8 mouse cellular contexts compared by ENCODE assay signal in the genomic region with DNA sequence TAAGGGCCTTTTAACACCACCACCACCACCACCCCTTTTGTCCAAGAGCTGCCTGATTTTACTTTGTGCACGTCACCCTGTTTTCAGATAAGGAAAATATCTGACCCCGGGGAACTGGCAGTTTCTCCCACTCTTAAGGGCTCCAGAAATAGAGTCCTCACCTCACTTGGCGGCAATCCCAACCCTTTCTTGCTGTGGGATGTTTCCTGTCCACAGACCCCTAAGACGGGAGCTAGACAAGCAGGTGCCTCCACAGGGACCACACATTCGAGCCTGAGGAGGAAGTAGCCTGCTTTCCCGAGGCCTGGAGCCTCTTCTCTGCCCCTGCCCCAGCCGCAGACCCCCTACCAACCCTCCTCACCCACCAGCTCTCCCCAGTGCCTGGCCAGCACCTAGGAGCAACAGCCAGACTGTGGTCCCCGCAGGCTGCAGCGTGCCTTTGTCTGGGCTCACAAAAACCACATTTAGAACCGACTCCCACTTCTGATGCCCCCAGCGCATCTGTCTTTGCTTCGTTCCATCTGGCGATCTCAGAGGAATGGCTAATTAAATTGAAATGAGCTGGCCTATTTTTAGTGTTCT. TPM values are rescaled to one million over a fixed set of nuclear protein-coding genes. Genes with fewer than 3 reads are reported as not detected.
DNase-seq lines count a peak whose midpoint lies in the region; ATAC-seq and TF ChIP-seq lines count a peak whose summit lies in the region.

No protein-coding gene starts in this region.

- peak overlapping the region; percentile 44 for H3K4me2 ChIP-seq in heart, embryonic 14.5 days (ENCODE audit: low read length)

- no peaks in the 10 kb centered on the region for H3K36me3 ChIP-seq in ES-E14 (ENCODE audit: control insufficient read depth, insufficient read depth, low read length, poor library complexity, severe bottlenecking)
- H3K36me3 ChIP-seq in heart, embryonic 14.5 days (ENCODE audit: control insufficient read depth, insufficient read depth, low read length): no peaks in the 10 kb centered on the region

- H3K27ac ChIP-seq in ES-E14 (ENCODE audit: insufficient read depth, low read depth, low read length, poor library complexity, severe bottlenecking): no peak overlapping the region
- peak overlapping the region; percentile 97 to 98 for H3K27ac ChIP-seq in heart, embryonic 14.5 days (replicated peaks in 1 of 2; ENCODE audit: control insufficient read depth in 1 of 2, insufficient read depth in 1 of 2, low read depth in 2 of 2, low read length in 2 of 2)
- peak overlapping the region; percentile 90 for H3K27ac ChIP-seq in left cerebral cortex, adult 2 months

- in situ Hi-C loops in ES-E14 (cut with MboI; ENCODE audit: low sequenced_read_pairs in 2 of 2, unreplicated experiment in 2 of 2): no loop called here

- TF ChIP-seq CTCF in left cerebral cortex, adult 2 months (IDR thresholded peaks at IDR 0.05): no peak

- DNase-seq in ES-E14 (ENCODE audit: low read depth, low spot score): no peak
- peak; percentile 28 to 43 for DNase-seq in cerebellum, postnatal 25 days
- peak; percentile 58 to 74 for DNase-seq in left cerebral cortex, adult 2 months (ENCODE audit: extremely low spot score in 1 of 2, low spot score in 2 of 2)
- peak; percentile 77 to 80 for DNase-seq in right cerebral cortex, postnatal 36 days (ENCODE audit: low spot score in 2 of 2)
- no peak for DNase-seq in yolk sac, embryonic 10.5 days (ENCODE audit: low spot score)
- DNase-seq in thymus, postnatal 10 days (ENCODE audit: low spot score in 2 of 2): no peak

- no peaks in the 10 kb centered on the region for H3K9me3 ChIP-seq in ES-E14 (ENCODE audit: control insufficient read depth, insufficient read depth, low read depth, low read length)
- H3K9me3 ChIP-seq in heart, embryonic 14.5 days (ENCODE audit: control insufficient read depth, low read length): no peaks in the 10 kb centered on the region

- H3K4me3 ChIP-seq in ES-E14 (ENCODE audit: insufficient read depth in 1 of 2, low read depth in 1 of 2, low read length in 2 of 2, poor library complexity in 1 of 2, severe bottlenecking in 1 of 2): peak overlapping the region in 1 of 2 experiments; percentile 34; a peak in 2 of 4 replicates
- H3K4me3 ChIP-seq in heart, embryonic 14.5 days (ENCODE audit: control insufficient read depth in 1 of 2, insufficient read depth in 1 of 2, low read depth in 1 of 2, low read length in 2 of 2): no peak overlapping the region
- no peak overlapping the region for H3K4me3 ChIP-seq in left cerebral cortex, adult 2 months

- ATAC-seq in heart, embryonic 14.5 days (ENCODE audit: insufficient number of reproducible peaks, insufficient read depth, low FRiP score, low read depth): peak; percentile 65
- ATAC-seq in erythroblast, adult 5-6 weeks (replicated peaks; ENCODE audit: low FRiP score, poor library complexity, severe bottlenecking): no peak

- intact Hi-C loops in left cerebral cortex, adult 2 months (cut with DNase I): loop anchor here (1.0 to 5.0 kb wide), 4 partner anchors 22 to 146 kb away; partner anchors contain the start of genes Dyrk3 and Eif2d

- peak overlapping the region; percentile 41; the same call in 1 of the 2 replicates for H3K9ac ChIP-seq in ES-E14 (ENCODE audit: insufficient read depth, low read depth, low read length, poor library complexity, severe bottlenecking)
- H3K9ac ChIP-seq in heart, embryonic 14.5 days (ENCODE audit: low read length): peak overlapping the region; percentile 60

- 17% methylated on average over 13 of the region's 13 CpGs for WGBS in heart, embryonic 14.5 days

- no peaks in the 10 kb centered on the region; a peak in 1 of 4 replicates for H3K4me1 ChIP-seq in ES-E14 (ENCODE audit: control insufficient read depth in 2 of 2, insufficient read depth in 2 of 2, low read length in 2 of 2, poor library complexity in 1 of 2)
- H3K4me1 ChIP-seq in heart, embryonic 14.5 days (ENCODE audit: control insufficient read depth in 2 of 2, insufficient read depth in 2 of 2, low read length in 2 of 2): peaks cover 21 to 58% of the 10 kb centered on the region in 2 experiments

- H3K27me3 ChIP-seq in heart, embryonic 14.5 days (ENCODE audit: control insufficient read depth, insufficient read depth, low read length): no peaks in the 10 kb centered on the region

TF ChIP-seq in ES-E14, 5 proteins besides CTCF, POLR2A, EP300 and RAD21:
- no peak for TF ChIP-seq ZC3H11A (IDR thresholded peaks at IDR 0.05; ENCODE audit: borderline replicate concordance, low read depth, low read length)
- TF ChIP-seq CHD2 (IDR thresholded peaks at IDR 0.05; ENCODE audit: low read depth, low read length): no peak
- TF ChIP-seq MAFK (IDR thresholded peaks at IDR 0.05; ENCODE audit: insufficient read depth, low read depth, low read length): no peak
- no peak for TF ChIP-seq HCFC1 (IDR thresholded peaks at IDR 0.05; ENCODE audit: borderline replicate concordance, insufficient read depth, low read length)
- TF ChIP-seq ZNF384 (IDR thresholded peaks at IDR 0.05; ENCODE audit: low read depth, low read length): no peak

RNA-seq across cellular contexts. Expression of gene Mapkapk2, which starts 18.9 kb away (rescaled TPM):
- 27.3 and 38.0 TPM in 2 replicates for total RNA-seq in ES-E14 (2012; rRNA removed)
- polyA plus RNA-seq in heart, embryonic 14.5 days (2014; fragmentation: Nextera tagmentation; extraction: Ambion mirVana): 59.9 and 96.1 TPM in 2 replicates
- 10 to 100 TPM; 31.0 to 32.8 TPM for total RNA-seq in left cerebral cortex, adult 2 months (2021)
- total RNA-seq in erythroblast, adult 5-6 weeks (2015; ENCODE audit: low replicate concordance): 38.0 and 49.5 TPM in 2 replicates
- total RNA-seq in erythroblast, adult 5-6 weeks (2017; ENCODE audit: low replicate concordance): 26.3 and 33.3 TPM in 2 replicates

RNA-seq across cellular contexts. Expression of gene Dyrk3, which starts 21.6 kb away (rescaled TPM):
- 18.6 and 22.1 TPM in 2 replicates for total RNA-seq in ES-E14 (2012; rRNA removed)
- 1.5 and 1.7 TPM in 2 replicates for polyA plus RNA-seq in heart, embryonic 14.5 days (2014; fragmentation: Nextera tagmentation; extraction: Ambion mirVana)
- 10 to 100 TPM; 15.6 to 16.6 TPM for total RNA-seq in left cerebral cortex, adult 2 months (2021)
- total RNA-seq in erythroblast, adult 5-6 weeks (2015; ENCODE audit: low replicate concordance): 92.8 and 106 TPM in 2 replicates
- 97.3 and 107 TPM in 2 replicates for total RNA-seq in erythroblast, adult 5-6 weeks (2017; ENCODE audit: low replicate concordance)

RNA-seq across cellular contexts. Expression of gene Eif2d, which starts 36.5 kb away (rescaled TPM):
- total RNA-seq in ES-E14 (2012; rRNA removed): 64.5 and 70.1 TPM in 2 replicates
- polyA plus RNA-seq in heart, embryonic 14.5 days (2014; fragmentation: Nextera tagmentation; extraction: Ambion mirVana): 49.6 and 50.2 TPM in 2 replicates
- total RNA-seq in left cerebral cortex, adult 2 months (2021): 10 to 100 TPM; 38.2 to 42.1 TPM
- 10.8 and 13.6 TPM in 2 replicates for total RNA-seq in erythroblast, adult 5-6 weeks (2015; ENCODE audit: low replicate concordance)
- 10.9 and 12.4 TPM in 2 replicates for total RNA-seq in erythroblast, adult 5-6 weeks (2017; ENCODE audit: low replicate concordance)

Comparison
In these comparisons a context has a peak if more than half of its experiments do, and no peak if none do; other contexts are left out.
1. DNase-seq: peak in cerebellum, postnatal 25 days (2 of 2), left cerebral cortex, adult 2 months (2 of 2) and right cerebral cortex, postnatal 36 days (2 of 2); none in ES-E14 (single experiment), yolk sac, embryonic 10.5 days (single experiment) and thymus, postnatal 10 days (0 of 2).